8 mouse cellular contexts compared by ENCODE assay signal in the genomic region with DNA sequence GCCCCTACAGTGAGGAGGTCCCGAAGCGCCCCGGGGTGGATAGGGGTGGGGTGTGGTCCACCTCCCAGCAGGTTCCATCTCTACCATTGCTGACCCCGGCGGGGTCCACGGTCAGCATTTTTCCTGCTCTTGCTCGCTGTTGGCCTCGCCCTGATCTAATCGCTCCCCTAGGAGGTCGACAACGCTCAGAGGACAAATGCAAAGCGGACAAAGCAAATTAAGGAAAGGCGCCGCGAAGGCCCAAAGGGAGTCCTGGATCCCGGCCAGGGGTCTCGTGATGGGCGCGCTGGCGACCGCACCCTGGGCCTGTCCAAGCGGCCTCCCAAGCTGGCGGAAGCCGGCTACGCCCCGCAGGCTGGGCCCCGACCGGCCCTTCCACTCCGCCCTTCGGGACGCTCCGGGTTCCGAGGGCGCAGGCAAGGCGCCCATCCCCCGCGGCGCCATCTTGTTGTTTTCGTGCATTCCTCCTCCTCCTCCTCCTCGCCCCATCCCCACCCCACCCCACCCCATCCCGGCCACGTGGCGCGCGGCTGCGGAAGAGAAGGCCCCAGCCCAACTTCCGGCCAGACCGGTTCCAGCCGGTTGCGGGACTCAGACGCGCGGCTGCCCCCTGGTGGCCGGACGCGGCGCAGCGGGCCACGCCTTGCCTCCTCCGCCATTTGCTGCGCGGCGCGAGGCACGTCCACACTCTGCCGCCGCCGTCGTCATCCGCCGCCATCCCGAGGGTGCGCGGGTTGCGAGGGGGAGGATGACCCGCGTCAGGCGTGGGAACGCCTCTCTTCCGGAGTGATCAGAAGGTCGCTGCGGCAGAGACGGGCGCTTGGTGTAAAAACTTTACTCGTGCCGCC.
DNase-seq lines count a peak whose midpoint lies in the region; ATAC-seq and TF ChIP-seq lines count a peak whose summit lies in the region.

No protein-coding gene starts in this region.

- peak overlapping the region; percentile 100 for H3K27ac ChIP-seq in forebrain, embryonic 13.5 days
- H3K27ac ChIP-seq in liver, embryonic 16.5 days (ENCODE audit: low read length): peak overlapping the region; percentile 98
- H3K27ac ChIP-seq in neural tube, embryonic 12.5 days: peak overlapping the region; percentile 99
- H3K27ac ChIP-seq in stomach, postnatal 0 days (replicated peaks): peak overlapping the region; percentile 100

- intact Hi-C loops in heart, postnatal 10 days (cut with DNase I): loop anchor here (1.0 kb wide), 3 partner anchors 60 to 94 kb away; no protein-coding TSS in a partner anchor

- TF ChIP-seq CTCF in stomach, postnatal 0 days (IDR thresholded peaks at IDR 0.05; ENCODE audit: low read depth): peak; percentile 95

- H3K4me2 ChIP-seq in forebrain, embryonic 13.5 days: peak overlapping the region; percentile 78
- H3K4me2 ChIP-seq in liver, embryonic 16.5 days (ENCODE audit: low read depth, low read length): peak overlapping the region; percentile 91
- peak overlapping the region; percentile 70 for H3K4me2 ChIP-seq in neural tube, embryonic 12.5 days (replicated peaks)
- peak overlapping the region; percentile 79 for H3K4me2 ChIP-seq in stomach, postnatal 0 days (replicated peaks; ENCODE audit: low read depth)

- no peak for TF ChIP-seq EP300 in stomach, postnatal 0 days (optimal IDR thresholded peaks at IDR 0.05)

- peak overlapping the region; percentile 56 for H3K4me3 ChIP-seq in forebrain, embryonic 13.5 days
- peak overlapping the region; percentile 77 for H3K4me3 ChIP-seq in liver, embryonic 16.5 days (ENCODE audit: low read depth, low read length)
- H3K4me3 ChIP-seq in neural tube, embryonic 12.5 days: peak overlapping the region; percentile 53
- peak overlapping the region; percentile 73 for H3K4me3 ChIP-seq in stomach, postnatal 0 days (ENCODE audit: low read depth, low read length)

- H3K36me3 ChIP-seq in forebrain, embryonic 13.5 days (ENCODE audit: poor library complexity, severe bottlenecking): no peaks in the 10 kb centered on the region
- H3K36me3 ChIP-seq in liver, embryonic 16.5 days (ENCODE audit: control insufficient read depth, insufficient read depth): no peaks in the 10 kb centered on the region
- no peaks in the 10 kb centered on the region for H3K36me3 ChIP-seq in neural tube, embryonic 12.5 days
- no peaks in the 10 kb centered on the region for H3K36me3 ChIP-seq in stomach, postnatal 0 days (ENCODE audit: control insufficient read depth, insufficient read depth, low read length)

- peaks cover 40% of the 10 kb centered on the region for H3K4me1 ChIP-seq in forebrain, embryonic 13.5 days
- peaks cover 6% of the 10 kb centered on the region for H3K4me1 ChIP-seq in liver, embryonic 16.5 days (ENCODE audit: control insufficient read depth, low read depth, low read length)
- H3K4me1 ChIP-seq in neural tube, embryonic 12.5 days: peaks cover 12% of the 10 kb centered on the region; the same call in 1 of the 2 replicates
- H3K4me1 ChIP-seq in stomach, postnatal 0 days (replicated peaks; ENCODE audit: control insufficient read depth, insufficient read depth): no peaks in the 10 kb centered on the region; the same call in none of the 2 replicates

- WGBS in forebrain, embryonic 13.5 days: under 1% methylated on average over 81 of the region's 86 CpGs
- WGBS in large intestine, adult 2 months: under 1% methylated on average over 85 of the region's 86 CpGs
- under 1% methylated on average over 85 of the region's 86 CpGs for WGBS in liver, embryonic 16.5 days (ENCODE audit: insufficient replicate concordance)
- WGBS in neural tube, embryonic 12.5 days: under 1% methylated on average over 80 of the region's 86 CpGs
- under 1% methylated on average over 81 of the region's 86 CpGs for WGBS in stomach, postnatal 0 days

- no peaks in the 10 kb centered on the region for H3K9me3 ChIP-seq in forebrain, embryonic 13.5 days (replicated peaks)
- H3K9me3 ChIP-seq in liver, embryonic 16.5 days (replicated peaks; ENCODE audit: control insufficient read depth, low read length): no peaks in the 10 kb centered on the region
- H3K9me3 ChIP-seq in neural tube, embryonic 12.5 days: no peaks in the 10 kb centered on the region
- H3K9me3 ChIP-seq in stomach, postnatal 0 days (ENCODE audit: control insufficient read depth, low read length): no peaks in the 10 kb centered on the region

- H3K27me3 ChIP-seq in forebrain, embryonic 13.5 days: no peaks in the 10 kb centered on the region
- no peaks in the 10 kb centered on the region for H3K27me3 ChIP-seq in liver, embryonic 16.5 days (ENCODE audit: control insufficient read depth, insufficient read depth, low read depth, low read length)
- H3K27me3 ChIP-seq in neural tube, embryonic 12.5 days (replicated peaks): no peaks in the 10 kb centered on the region
- no peaks in the 10 kb centered on the region for H3K27me3 ChIP-seq in stomach, postnatal 0 days (ENCODE audit: control insufficient read depth, insufficient read depth, low read length)

- peak; percentile 91 for ATAC-seq in cerebellum, adult (ENCODE audit: insufficient number of reproducible peaks, low FRiP score, low TSS enrichment)
- ATAC-seq in forebrain, embryonic 13.5 days: peak; percentile 94
- peak; percentile 92 for ATAC-seq in liver, embryonic 16.5 days (ENCODE audit: low read depth)
- ATAC-seq in neural tube, embryonic 12.5 days (ENCODE audit: low FRiP score, low read depth): peak; percentile 97
- ATAC-seq in stomach, postnatal 0 days (ENCODE audit: low FRiP score, low TSS enrichment): peak; percentile 95

- peak overlapping the region; percentile 93 for H3K9ac ChIP-seq in forebrain, embryonic 13.5 days
- peak overlapping the region; percentile 88 for H3K9ac ChIP-seq in liver, embryonic 16.5 days (ENCODE audit: low read depth, low read length)
- peak overlapping the region; percentile 93 for H3K9ac ChIP-seq in neural tube, embryonic 12.5 days
- H3K9ac ChIP-seq in stomach, postnatal 0 days (ENCODE audit: low read length): peak overlapping the region; percentile 91

- DNase-seq in ES-CJ7 (ENCODE audit: low read depth, low spot score): peak; percentile 95
- DNase-seq in heart, postnatal 10 days: peak; percentile 99
- peak; percentile 85 for DNase-seq in large intestine, adult 2 months (ENCODE audit: low read depth, low spot score)
- DNase-seq in stomach, postnatal 0 days (ENCODE audit: low spot score): peak; percentile 99

Comparison
In these comparisons a context has a peak if more than half of its experiments do, and no peak if none do; other contexts are left out.
1. Peak in every context shown above with its lines: DNase-seq, ATAC-seq, H3K4me3 ChIP-seq and H3K27ac ChIP-seq.